ENCODE assay signal across 25 mouse cellular contexts in genomic region chr14:19912891-19913290, GRCm38 (mm10).
DNase-seq lines count a peak whose midpoint lies in the region; TF ChIP-seq lines count a peak whose summit lies in the region.
"Had no signal": no experiment of that assay in that cellular context is flagged by ENCODE, and none has a peak within 500 bp of the region (broad histone marks: within the 10 kb centered on the region; RNA-seq: fewer than 3 reads in every experiment).

No protein-coding gene starts in this region.

- no peaks in the 10 kb centered on the region for H3K4me1 ChIP-seq in lung, adult 2 months (ENCODE audit: control insufficient read depth, insufficient read depth, low read length)
- H3K4me1 ChIP-seq: embryonic facial prominence, embryonic 15.5 days; heart, embryonic 12.5 days; intestine, embryonic 15.5 days had no signal

- no peak overlapping the region for H3K4me3 ChIP-seq in gastrocnemius, adult 2 months
- no peak overlapping the region for H3K4me3 ChIP-seq in lung, adult 2 months (replicated peaks; ENCODE audit: extremely low read depth, low read depth, low read length)
- H3K4me3 ChIP-seq: embryonic facial prominence, embryonic 12.5 days; embryonic facial prominence, embryonic 15.5 days; forebrain, embryonic 12.5 days; heart, embryonic 12.5 days; heart, embryonic 15.5 days; hindbrain, embryonic 10.5 days; hindbrain, embryonic 13.5 days; intestine, embryonic 15.5 days had no signal

- no peak overlapping the region for H3K27ac ChIP-seq in gastrocnemius, adult 2 months
- H3K27ac ChIP-seq: embryonic facial prominence, embryonic 12.5 days; embryonic facial prominence, embryonic 15.5 days; forebrain, embryonic 12.5 days; heart, embryonic 15.5 days; hindbrain, embryonic 10.5 days; intestine, embryonic 15.5 days had no signal

- peak; percentile 45 to 67 for DNase-seq in adrenal gland, adult (ENCODE audit: inconsistent age in 2 of 2, low spot score in 1 of 2)
- no peak for DNase-seq in adrenal gland, postnatal 4 days (ENCODE audit: low spot score in 2 of 2)
- DNase-seq in 3134 (ENCODE audit: extremely low read depth, insufficient read length, low spot score) (peak; percentile 16), adipocyte (ENCODE audit: low spot score) (no peak)
- peak; percentile 8 for DNase-seq in adrenal gland, adult 8-10 months
- DNase-seq in adrenal gland, postnatal 25 days: peak; percentile 24
- DNase-seq in gastrocnemius, adult 2 months: no peak
- no peak for DNase-seq in lung, adult 2 months
- DNase-seq: cerebellum, adult 18-20 months; cerebellum, adult 9-10 months; cerebellum, postnatal 25 days; gastrocnemius, postnatal 14 days; heart, adult 18-20 months; heart, postnatal 10 days; heart, postnatal 36 days; kidney, adult 11 months; kidney, adult 8-10 months had no signal

- intact Hi-C loops in gastrocnemius, adult 2 months (cut with DNase I): no loop called here

- no peak for TF ChIP-seq POLR2A in lung, adult 2 months (IDR thresholded peaks at IDR 0.05; ENCODE audit: borderline replicate concordance, extremely low read depth, low read depth, low read length)

- TF ChIP-seq CTCF in gastrocnemius, adult 2 months (IDR thresholded peaks at IDR 0.05): no peak
- no peak for TF ChIP-seq CTCF in lung, adult 2 months (IDR thresholded peaks at IDR 0.05; ENCODE audit: insufficient read depth, low read length)

- WGBS in lung, adult 2 months: 69% methylated on average over 3 of the region's 3 CpGs

Comparison
In these comparisons a context has a peak if more than half of its experiments do, and no peak if none do; other contexts are left out.
1. DNase-seq: peak in adrenal gland, adult (2 of 2), 3134 (single experiment), adrenal gland, adult 8-10 months (single experiment) and adrenal gland, postnatal 25 days (single experiment); none in adrenal gland, postnatal 4 days (0 of 2), gastrocnemius, adult 2 months (single experiment), lung, adult 2 months (single experiment) and adipocyte (single experiment).